Mouse (Mus musculus) ES-Bruce4 (cell line): ENCODE data around the gene Slamf9. TPM values are rescaled to one million over a fixed set of nuclear protein-coding genes. Genes with fewer than 3 reads are reported as not detected.

ENCODE experiments used
- H3K27ac ChIP-seq: 2 replicates; pipeline ENCODE4 v1.5.1; 2012; ENCODE audit warnings: low read length, inconsistent platforms; ENCODE audit not compliant: insufficient read depth
- H3K27me3 ChIP-seq: 2 replicates; pipeline ENCODE4 v1.6.1; 2012; ENCODE audit warnings: mild to moderate bottlenecking, low read length, inconsistent platforms; ENCODE audit not compliant: control insufficient read depth, poor library complexity, insufficient read depth, severe bottlenecking
- H3K36me3 ChIP-seq: 2 replicates; pipeline ENCODE4 v1.6.1; 2012; ENCODE audit warnings: inconsistent platforms, mild to moderate bottlenecking, low read length, moderate library complexity; ENCODE audit not compliant: control insufficient read depth, poor library complexity, insufficient read depth, severe bottlenecking
- H3K4me1 ChIP-seq: one replicate; pipeline ENCODE4 v1.8.1; 2011; ENCODE audit warnings: low read length; ENCODE audit not compliant: control insufficient read depth, insufficient read depth
- H3K4me3 ChIP-seq: 2 replicates; pipeline ENCODE4 v1.5.1; 2011; ENCODE audit warnings: low read depth, mild to moderate bottlenecking, low read length
- H3K9ac ChIP-seq: 2 replicates; pipeline ENCODE4 v1.6.1; 2012; ENCODE audit warnings: low read depth, mild to moderate bottlenecking, inconsistent platforms; ENCODE audit not compliant: poor library complexity, severe bottlenecking
- H3K9me3 ChIP-seq: replicated peaks from 2 replicates; pipeline ENCODE4 v1.6.1; 2012; ENCODE audit warnings: mild to moderate bottlenecking, low read length, inconsistent platforms; ENCODE audit not compliant: control insufficient read depth, poor library complexity, insufficient read depth, severe bottlenecking
- CTCF ChIP-seq: IDR thresholded peaks from one replicate; pipeline ENCODE4 v1.8.1; 2011; ENCODE audit warnings: low read depth, low read length
- EP300 ChIP-seq: IDR thresholded peaks from 2 replicates; pipeline ENCODE4 v1.6.1; 2011; ENCODE audit warnings: low read depth, low read length; ENCODE audit not compliant: insufficient read depth
- POLR2A ChIP-seq: IDR thresholded peaks from one replicate; pipeline ENCODE4 v1.8.1; 2011; ENCODE audit warnings: low read length; ENCODE audit not compliant: insufficient read depth
- polyA plus RNA-seq: library from polyadenylated mRNA; stranded (reverse); fragments of >200 nt; gene quantifications from 2 replicates; pipeline ENCODE4 v1.2.4, GENCODE M21; 2011; ENCODE audit warnings: low read depth; ENCODE audit not compliant: missing spikeins, insufficient read depth, insufficient read length

Gene Slamf9
- polyA plus RNA-seq, 1 experiment: 0.46 TPM

DNA sequence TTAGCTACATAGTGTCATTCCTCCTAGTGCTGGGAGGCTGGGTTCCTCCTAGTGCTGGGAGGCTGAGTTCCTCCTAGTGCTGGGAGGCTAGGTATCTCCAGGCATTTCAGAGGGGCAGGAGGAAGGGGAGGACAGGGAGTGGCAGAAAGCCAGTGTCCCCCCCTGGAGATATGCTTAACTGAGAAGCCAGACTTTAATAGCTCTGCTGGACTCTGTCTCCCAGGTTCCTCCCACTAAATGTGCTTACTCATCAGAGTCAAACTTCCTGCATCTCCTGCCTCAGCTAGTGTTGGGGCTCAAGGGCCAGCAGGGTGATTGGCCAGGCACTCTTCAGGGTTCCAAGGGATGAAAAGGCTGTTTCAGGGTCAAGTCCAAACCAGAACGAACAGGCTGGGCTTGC is 40.2 kb downstream of the Slamf9 start:
- Histone ChIP-seq H3K36me3 (no peaks in the 10 kb centered on the region), H3K9me3 (no peaks in the 10 kb centered on the region), H3K4me1 (no peaks in the 10 kb centered on the region), H3K9ac (no peak overlapping the region), H3K4me3 (no peak overlapping the region), H3K27ac (no peak overlapping the region), H3K27me3 (no peaks in the 10 kb centered on the region)
- TF ChIP-seq POLR2A: no peak
- no peak for TF ChIP-seq EP300
- no peak for TF ChIP-seq CTCF

DNA sequence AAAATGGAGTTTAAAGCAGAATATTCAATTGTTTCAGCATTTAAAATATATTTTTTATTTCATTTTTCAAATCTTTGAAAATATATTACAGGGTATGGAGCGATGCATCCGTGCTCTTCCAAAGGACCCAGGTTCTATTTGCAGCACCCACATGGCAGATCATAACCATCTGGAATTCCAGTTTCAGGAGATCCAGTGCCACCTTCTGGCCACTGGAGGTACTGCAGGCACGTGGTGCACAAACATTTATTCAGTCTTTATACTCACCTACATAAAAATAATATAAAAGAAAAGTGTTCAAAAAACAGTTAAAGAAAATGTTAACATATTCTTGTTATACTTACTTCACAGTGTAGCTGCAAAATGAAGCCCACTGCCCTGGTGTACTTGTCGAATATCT is 42.9 kb downstream of the Slamf9 start:
- TF ChIP-seq POLR2A: no peak
- peak; percentile 69 for TF ChIP-seq CTCF
- TF ChIP-seq EP300: no peak
- Histone ChIP-seq H3K27ac (no peak overlapping the region), H3K9me3 (no peaks in the 10 kb centered on the region), H3K4me3 (no peak overlapping the region), H3K36me3 (no peaks in the 10 kb centered on the region), H3K4me1 (no peaks in the 10 kb centered on the region), H3K9ac (no peak overlapping the region), H3K27me3 (no peaks in the 10 kb centered on the region)

DNA sequence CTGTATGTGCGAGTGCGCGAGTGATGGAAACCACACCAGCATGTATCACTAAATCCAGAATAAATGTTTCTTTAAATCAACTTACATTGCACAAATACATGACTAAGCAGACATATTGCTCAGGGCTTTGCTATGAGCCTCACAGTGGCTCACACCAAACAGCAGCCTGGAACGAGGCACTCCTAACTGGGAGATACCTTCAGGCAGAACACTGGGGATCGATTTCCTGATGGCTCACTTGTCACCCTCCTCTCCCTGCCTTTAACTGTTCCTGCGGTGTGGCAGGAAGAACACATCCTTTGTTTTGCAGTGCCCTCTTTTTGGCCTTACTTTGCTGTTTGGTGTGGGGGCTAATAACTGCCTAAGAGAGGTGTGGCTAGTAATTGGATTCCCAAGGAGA is 44.5 kb downstream of the Slamf9 start:
- Histone ChIP-seq H3K4me3 (no peak overlapping the region), H3K9me3 (no peaks in the 10 kb centered on the region), H3K27me3 (no peaks in the 10 kb centered on the region), H3K36me3 (no peaks in the 10 kb centered on the region), H3K4me1 (no peaks in the 10 kb centered on the region), H3K27ac (peak overlapping the region; percentile 82), H3K9ac (peak overlapping the region; percentile 18)
- TF ChIP-seq EP300: no peak

DNA sequence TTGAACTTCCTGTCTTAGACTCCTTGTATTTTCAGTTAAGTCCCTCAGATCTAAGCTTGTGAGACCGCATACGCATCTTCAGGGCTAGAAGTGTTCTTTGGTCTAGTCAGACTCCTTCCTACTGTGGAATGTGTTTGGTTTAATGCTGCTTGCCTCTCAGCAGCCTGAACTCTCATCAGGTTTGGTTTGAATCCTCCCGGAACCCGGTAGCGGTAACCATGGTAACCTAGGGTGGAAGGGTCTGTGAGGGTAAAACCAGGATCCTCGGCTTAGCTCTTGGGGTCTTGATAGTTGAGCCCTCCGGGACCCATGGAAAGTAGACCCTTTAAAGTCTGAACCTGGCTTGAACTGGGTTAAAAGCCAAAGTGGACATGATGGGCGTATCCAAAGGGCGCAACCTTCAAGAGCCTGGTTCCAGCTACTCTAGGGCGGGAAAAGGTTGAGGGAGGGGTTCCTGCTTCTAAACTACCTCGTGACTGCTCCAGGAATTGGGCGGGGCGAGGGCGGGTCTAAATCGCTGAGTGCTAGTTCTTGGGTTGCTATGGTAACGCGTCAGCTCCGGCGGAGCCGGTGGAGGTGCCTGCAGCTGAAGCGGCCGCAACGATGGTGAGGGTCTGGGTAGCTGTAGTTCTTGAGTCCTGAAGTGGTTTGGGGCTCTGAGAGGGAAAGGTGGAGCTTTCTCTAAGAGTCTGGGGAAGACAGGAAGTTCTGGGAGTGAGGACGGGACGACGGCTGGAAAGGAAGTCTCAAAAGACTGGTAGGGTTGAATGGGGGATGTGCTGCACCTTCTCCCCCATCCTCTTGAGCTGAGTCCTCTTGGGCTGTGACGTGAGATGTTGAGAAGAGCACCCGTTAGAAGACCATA is 45.6 kb downstream of the Slamf9 start, which contains the start of gene Cfap45:
Gene Cfap45 (plus strand): TSS at position 226 of the 865 bp plus-strand sequence.
- Histone ChIP-seq H3K9me3 (no peaks in the 10 kb centered on the region), H3K27me3 (no peaks in the 10 kb centered on the region), H3K9ac (peak within 1 kb of the TSS; percentile 18), H3K27ac (peak within 1 kb of the TSS; percentile 82), H3K4me1 (peaks cover 2% of the 10 kb centered on the region), H3K4me3 (peak within 1 kb of the TSS; percentile 63), H3K36me3 (no peaks in the 10 kb centered on the region)
- no peak for TF ChIP-seq POLR2A
- peak; percentile 78; the same call in 1 of the 2 replicates for TF ChIP-seq EP300
- no peak for TF ChIP-seq CTCF

GRCm38 (mm10) chr1:172522524-172522923 is 47.4 kb downstream of the Slamf9 start:
- H3K9ac ChIP-seq: no peak overlapping the region
- H3K4me3 ChIP-seq: no peak overlapping the region
- TF ChIP-seq CTCF (no peak), EP300 (no peak), POLR2A (no peak)
- H3K36me3 ChIP-seq: no peaks in the 10 kb centered on the region
- H3K9me3 ChIP-seq: no peaks in the 10 kb centered on the region
- peaks cover 2% of the 10 kb centered on the region for H3K4me1 ChIP-seq
- no peak overlapping the region for H3K27ac ChIP-seq
- no peaks in the 10 kb centered on the region for H3K27me3 ChIP-seq

DNA sequence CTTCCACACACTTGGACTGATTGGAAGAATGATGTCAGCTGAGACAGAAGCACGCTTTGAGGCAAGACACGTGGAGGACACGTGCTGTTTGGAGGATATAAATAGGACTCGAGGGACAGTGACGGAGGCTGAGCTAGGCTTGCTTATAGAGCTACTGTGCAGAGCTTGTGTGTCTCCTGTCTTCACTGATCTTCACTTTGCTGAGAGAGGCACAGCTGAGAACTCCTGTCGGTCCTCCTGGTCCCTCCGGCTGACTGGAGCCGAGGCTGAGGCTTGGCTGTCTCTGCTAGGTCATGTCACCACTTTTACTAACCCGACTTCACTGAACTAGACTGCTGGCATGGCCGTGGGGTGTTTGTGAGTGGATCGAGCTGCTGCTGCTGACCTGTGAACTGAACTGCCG is 48.5 kb downstream of the Slamf9 start:
- H3K9me3 ChIP-seq: no peaks in the 10 kb centered on the region
- no peak overlapping the region for H3K27ac ChIP-seq

More for the DNA sequence above, 48.5 kb downstream of the Slamf9 start:
- Histone ChIP-seq H3K36me3 (no peaks in the 10 kb centered on the region), H3K9ac (no peak overlapping the region), H3K27me3 (no peaks in the 10 kb centered on the region), H3K4me1 (peaks cover 2% of the 10 kb centered on the region), H3K4me3 (no peak overlapping the region)
- TF ChIP-seq POLR2A: no peak
